In the genomic region with DNA sequence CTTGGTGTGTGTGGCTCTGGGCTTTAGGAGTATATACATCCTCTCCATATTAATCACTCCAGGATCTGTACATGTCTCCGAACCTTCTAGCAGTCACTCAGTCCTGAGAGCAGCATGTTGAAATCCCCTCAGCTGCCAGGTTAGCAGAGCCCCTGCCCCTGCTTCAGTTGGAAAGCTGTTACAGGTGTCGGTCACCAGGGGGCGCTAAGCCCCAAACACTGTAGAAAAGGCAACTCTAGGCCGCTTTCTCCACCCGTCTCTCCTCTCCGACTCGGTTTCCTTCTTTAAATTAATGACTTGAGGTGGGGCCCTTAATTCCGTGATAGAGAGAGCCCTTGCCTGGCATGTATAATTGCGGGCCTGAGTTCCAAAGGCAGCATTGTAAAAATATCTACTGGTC, we compare ENCODE assay signal across 8 mouse cellular contexts. TPM values are rescaled to one million over a fixed set of nuclear protein-coding genes. Genes with fewer than 3 reads are reported as not detected.
DNase-seq lines count a peak whose midpoint lies in the region; ATAC-seq and TF ChIP-seq lines count a peak whose summit lies in the region.

No protein-coding gene starts in this region.

- peak overlapping the region; percentile 11; the same call in 1 of the 2 replicates for H3K9ac ChIP-seq in intestine, embryonic 14.5 days (ENCODE audit: low read length)
- peak overlapping the region; percentile 4; the same call in 1 of the 2 replicates for H3K9ac ChIP-seq in liver, adult 2 months (ENCODE audit: low read depth, low read length)
- H3K9ac ChIP-seq in midbrain, postnatal 0 days (replicated peaks; ENCODE audit: low read length, poor library complexity, severe bottlenecking): 0 out of 2 replicates have a peak overlapping the region, but pooled peaks have one; percentile 2
- H3K9ac ChIP-seq in stomach, embryonic 15.5 days: no peak overlapping the region

- 0 out of 2 replicates have a peak, but pooled peaks have one; percentile 24 for ATAC-seq in intestine, embryonic 14.5 days (replicated peaks; ENCODE audit: low FRiP score, low TSS enrichment, low read depth)
- peak; percentile 20; the same call in 1 of the 2 replicates for ATAC-seq in midbrain, postnatal 0 days (ENCODE audit: low FRiP score)
- no peak for ATAC-seq in stomach, embryonic 15.5 days (ENCODE audit: insufficient read depth, low FRiP score, low read depth)

- no peak overlapping the region for H3K4me3 ChIP-seq in intestine, embryonic 14.5 days (ENCODE audit: low read depth, low read length)
- no peak overlapping the region for H3K4me3 ChIP-seq in liver, adult 2 months (ENCODE audit: insufficient read depth, low read depth, low read length)
- H3K4me3 ChIP-seq in midbrain, postnatal 0 days (ENCODE audit: low read depth, low read length): no peak overlapping the region
- no peak overlapping the region; the same call in 1 of the 2 replicates for H3K4me3 ChIP-seq in stomach, embryonic 15.5 days (replicated peaks)

- H3K4me1 ChIP-seq in intestine, embryonic 14.5 days (replicated peaks; ENCODE audit: control insufficient read depth, insufficient read depth, low read length): peaks cover 3% of the 10 kb centered on the region; the same call in 1 of the 2 replicates
- peaks cover 9% of the 10 kb centered on the region for H3K4me1 ChIP-seq in liver, adult 2 months (ENCODE audit: control insufficient read depth, insufficient read depth, low read length)
- H3K4me1 ChIP-seq in midbrain, postnatal 0 days (ENCODE audit: insufficient read depth, low read length): no peaks in the 10 kb centered on the region
- H3K4me1 ChIP-seq in stomach, embryonic 15.5 days: peaks cover 8% of the 10 kb centered on the region

- 15% methylated on average over 9 of the region's 9 CpGs for WGBS in intestine, embryonic 14.5 days
- 18% methylated on average over 9 of the region's 9 CpGs for WGBS in liver, adult 2 months
- WGBS in midbrain, postnatal 0 days: 15% methylated on average over 9 of the region's 9 CpGs
- 13% methylated on average over 9 of the region's 9 CpGs for WGBS in stomach, embryonic 15.5 days

- peak overlapping the region; percentile 35; the same call in 1 of the 2 replicates for H3K27ac ChIP-seq in intestine, embryonic 14.5 days (ENCODE audit: low read depth)
- H3K27ac ChIP-seq in liver, adult 2 months (replicated peaks; ENCODE audit: insufficient read depth, low read depth, low read length): no peak overlapping the region
- 0 out of 2 replicates have a peak overlapping the region, but pooled peaks have one; percentile 8 for H3K27ac ChIP-seq in midbrain, postnatal 0 days (ENCODE audit: low read depth, low read length)
- 0 out of 2 replicates have a peak overlapping the region, but pooled peaks have one; percentile 46 for H3K27ac ChIP-seq in stomach, embryonic 15.5 days

- H3K9me3 ChIP-seq in intestine, embryonic 14.5 days (ENCODE audit: control insufficient read depth, low read length): no peaks in the 10 kb centered on the region
- no peaks in the 10 kb centered on the region for H3K9me3 ChIP-seq in midbrain, postnatal 0 days (ENCODE audit: low read length)
- no peaks in the 10 kb centered on the region for H3K9me3 ChIP-seq in stomach, embryonic 15.5 days

- peaks cover 62% of the 10 kb centered on the region for H3K36me3 ChIP-seq in intestine, embryonic 14.5 days (ENCODE audit: control insufficient read depth, insufficient read depth, low read length)
- H3K36me3 ChIP-seq in liver, adult 2 months (ENCODE audit: control insufficient read depth, insufficient read depth, low read length): peaks cover 18% of the 10 kb centered on the region; the same call in 1 of the 2 replicates
- H3K36me3 ChIP-seq in midbrain, postnatal 0 days (ENCODE audit: insufficient read depth, low read length): peaks cover 42% of the 10 kb centered on the region
- peaks cover 28% of the 10 kb centered on the region for H3K36me3 ChIP-seq in stomach, embryonic 15.5 days

- no peak for TF ChIP-seq POLR2A in liver, adult 2 months (IDR thresholded peaks at IDR 0.05; ENCODE audit: extremely low read depth, insufficient read depth, low read length)

- peak; percentile 88 for TF ChIP-seq CTCF in liver, adult 2 months (IDR thresholded peaks at IDR 0.05; ENCODE audit: low read depth, low read length)
- TF ChIP-seq CTCF in midbrain, postnatal 0 days (IDR thresholded peaks at IDR 0.05): peak; percentile 93

- H3K4me2 ChIP-seq in intestine, embryonic 14.5 days (ENCODE audit: low read length): peak overlapping the region; percentile 40
- H3K4me2 ChIP-seq in midbrain, postnatal 0 days (ENCODE audit: low read depth, low read length, poor library complexity, severe bottlenecking): peak overlapping the region; percentile 28; the same call in 1 of the 2 replicates
- H3K4me2 ChIP-seq in stomach, embryonic 15.5 days: peak overlapping the region; percentile 33

- DNase-seq in 416B (ENCODE audit: low read depth): peak; percentile 67
- peak; percentile 82 for DNase-seq in MN1 (ENCODE audit: low spot score)
- DNase-seq in cerebellum, postnatal 4 days (ENCODE audit: low spot score in 2 of 2): peak; percentile 58 to 75
- peak; percentile 70 for DNase-seq in gastrocnemius, postnatal 10 days
- DNase-seq in intestine, embryonic 14.5 days (ENCODE audit: low spot score): peak; percentile 86
- DNase-seq in liver, adult 2 months (ENCODE audit: extremely low read depth, low read depth, low spot score): peak; percentile 24
- DNase-seq in midbrain, postnatal 0 days (ENCODE audit: low spot score): peak; percentile 87

- no peaks in the 10 kb centered on the region for H3K27me3 ChIP-seq in intestine, embryonic 14.5 days (replicated peaks; ENCODE audit: control insufficient read depth, insufficient read depth, low read length)
- H3K27me3 ChIP-seq in liver, adult 2 months (ENCODE audit: control insufficient read depth, insufficient read depth, low read length): no peaks in the 10 kb centered on the region
- H3K27me3 ChIP-seq in midbrain, postnatal 0 days (ENCODE audit: insufficient read depth, low read length): no peaks in the 10 kb centered on the region
- H3K27me3 ChIP-seq in stomach, embryonic 15.5 days (replicated peaks): no peaks in the 10 kb centered on the region

- no peaks in the 10 kb centered on the region for H3K79me2 ChIP-seq in liver, adult 2 months (ENCODE audit: control insufficient read depth, insufficient read depth, low read length)

RNA-seq across cellular contexts. Expression of a gene that starts 6.4 kb away (rescaled TPM):
- 10 to 100 TPM; 12.5 to 19.3 TPM for total RNA-seq in gastrocnemius, postnatal 10 days (2021)
- polyA plus RNA-seq in intestine, embryonic 14.5 days (2014; fragmentation: Nextera tagmentation; extraction: Ambion mirVana): 32.8 and 34.0 TPM in 2 replicates
- total RNA-seq in liver, adult 2 months (2014; rRNA removed): 7.2 and 8.9 TPM in 2 replicates
- polyA plus RNA-seq in liver, adult 2 months (2012; rRNA removed): 2.4 and 3.8 TPM in 2 replicates
- total RNA-seq in midbrain, postnatal 0 days (2014; rRNA removed): 14.5 and 21.8 TPM in 2 replicates
- polyA plus RNA-seq in midbrain, postnatal 0 days (2015; fragmentation: Nextera tagmentation; extraction: Ambion mirVana): 28.0 and 28.1 TPM in 2 replicates
- 23.1 and 26.7 TPM in 2 replicates for polyA plus RNA-seq in stomach, embryonic 15.5 days (2015; fragmentation: Nextera tagmentation; extraction: Ambion mirVana)

RNA-seq across cellular contexts. Expression of a gene that starts 24.0 kb away (rescaled TPM):
- 10 to 100 TPM; 56.0 to 61.1 TPM for total RNA-seq in gastrocnemius, postnatal 10 days (2021)
- polyA plus RNA-seq in intestine, embryonic 14.5 days (2014; fragmentation: Nextera tagmentation; extraction: Ambion mirVana): 108 and 113 TPM in 2 replicates
- total RNA-seq in liver, adult 2 months (2014; rRNA removed): 65.5 and 86.1 TPM in 2 replicates
- 117 and 148 TPM in 2 replicates for polyA plus RNA-seq in liver, adult 2 months (2012; rRNA removed)
- total RNA-seq in midbrain, postnatal 0 days (2014; rRNA removed): 166 and 173 TPM in 2 replicates
- 175 and 182 TPM in 2 replicates for polyA plus RNA-seq in midbrain, postnatal 0 days (2015; fragmentation: Nextera tagmentation; extraction: Ambion mirVana)
- polyA plus RNA-seq in stomach, embryonic 15.5 days (2015; fragmentation: Nextera tagmentation; extraction: Ambion mirVana): 122 and 135 TPM in 2 replicates

RNA-seq across cellular contexts. Expression of a gene that starts 42.8 kb away (rescaled TPM):
- 10 to 100 TPM; 17.6 to 21.1 TPM for total RNA-seq in gastrocnemius, postnatal 10 days (2021)
- 101 and 109 TPM in 2 replicates for polyA plus RNA-seq in intestine, embryonic 14.5 days (2014; fragmentation: Nextera tagmentation; extraction: Ambion mirVana)
- total RNA-seq in liver, adult 2 months (2014; rRNA removed): 16.4 and 33.0 TPM in 2 replicates
- 19.2 and 33.0 TPM in 2 replicates for polyA plus RNA-seq in liver, adult 2 months (2012; rRNA removed)
- total RNA-seq in midbrain, postnatal 0 days (2014; rRNA removed): 69.6 and 71.7 TPM in 2 replicates
- 52.6 and 58.3 TPM in 2 replicates for polyA plus RNA-seq in midbrain, postnatal 0 days (2015; fragmentation: Nextera tagmentation; extraction: Ambion mirVana)
- polyA plus RNA-seq in stomach, embryonic 15.5 days (2015; fragmentation: Nextera tagmentation; extraction: Ambion mirVana): 117 and 138 TPM in 2 replicates

Comparison
In these comparisons a context has a peak if more than half of its experiments do, and no peak if none do; other contexts are left out.
1. DNase-seq: peak in every context shown above with its lines; median percentile 87 in midbrain, postnatal 0 days; 86 in intestine, embryonic 14.5 days; 82 in MN1; 70 in gastrocnemius, postnatal 10 days; 67 in 416B; 66 in cerebellum, postnatal 4 days; 24 in liver, adult 2 months.